Mouse (Mus musculus) ovary, adult 18-20 months (tissue): ENCODE results near the gene 2900011O08Rik.

Experiments used
- DNase-seq: peaks from one replicate; pipeline ENCODE4 v3.0.0; 2022; ENCODE audit warnings: low spot score, mixed read lengths

Gene 2900011O08Rik

GRCm38 (mm10) chr16:14137976-14138561, 151.7 kb downstream of the 2900011O08Rik start:
- no peak for DNase-seq

GRCm38 (mm10) chr16:14139106-14139505, 152.7 kb downstream of the 2900011O08Rik start:
- DNase-seq: no peak

DNA sequence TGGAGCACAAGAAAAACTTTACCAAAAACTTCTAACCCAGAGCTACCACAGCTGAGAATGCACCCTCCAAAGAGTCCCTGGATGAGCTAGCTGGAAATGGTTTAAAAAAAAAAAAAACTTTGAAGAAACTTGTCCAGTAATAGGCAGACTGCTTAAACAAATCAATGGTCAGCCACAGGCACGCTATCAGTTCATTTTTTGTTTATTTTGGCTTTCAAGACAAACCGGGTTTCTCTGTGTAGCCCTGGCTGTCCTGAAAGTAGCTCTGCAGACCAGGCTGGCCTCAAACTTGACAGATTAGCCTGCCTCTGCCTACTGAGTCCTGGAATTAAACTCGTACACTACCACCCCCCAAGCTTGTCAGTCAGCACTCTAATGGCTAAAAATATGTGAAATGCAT, 156.9 kb downstream of the 2900011O08Rik start:
- DNase-seq: no peak

DNA sequence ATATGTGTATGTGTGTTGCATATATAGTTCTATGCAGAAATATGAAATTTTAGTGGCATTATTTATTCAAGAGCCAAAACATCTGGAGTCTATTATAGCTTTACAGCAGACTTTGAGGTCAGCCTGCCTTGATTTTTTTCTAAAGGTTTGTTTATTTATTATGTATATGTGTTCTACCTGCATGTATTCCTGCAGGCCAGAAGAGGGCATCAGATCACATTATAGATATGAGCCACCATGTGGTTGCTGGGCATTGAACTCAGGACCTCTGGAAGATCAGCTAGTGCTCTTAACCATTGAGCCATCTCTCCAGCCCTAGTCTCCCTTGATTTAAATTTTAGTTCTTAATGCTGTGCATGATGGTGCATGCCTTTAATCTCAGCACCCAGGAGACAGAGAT, 161.3 kb downstream of the 2900011O08Rik start:
- DNase-seq: no peak
